Mouse (Mus musculus): ENCODE measurements around the gene Kif13a.

Gene Kif13a

GRCm38 (mm10) chr13:46883976-46884375 lies 45.7 kb downstream of the Kif13a start:
- no peak for DNase-seq (ENCODE audit: low spot score)

- no peak for DNase-seq (ENCODE audit: low spot score)
Observed at GRCm38 (mm10) chr13:46883381-46883780, 46.3 kb downstream of the Kif13a start.

- DNase-seq (ENCODE audit: low spot score), result no peak
Observed at GRCm38 (mm10) chr13:46880736-46881135, 48.9 kb downstream of the Kif13a start.

GRCm38 (mm10) chr13:46880243-46880642 lies 49.4 kb downstream of the Kif13a start:
- DNase-seq (ENCODE audit: low spot score), result no peak

- no peak for DNase-seq (ENCODE audit: low spot score)
Observed at GRCm38 (mm10) chr13:46877049-46877448, 52.6 kb downstream of the Kif13a start.

- no peak for DNase-seq (ENCODE audit: low spot score)
Observed at GRCm38 (mm10) chr13:46875377-46875776, 54.3 kb downstream of the Kif13a start.

- no peak for DNase-seq (ENCODE audit: low spot score)
Observed at GRCm38 (mm10) chr13:46872732-46873131, 56.9 kb downstream of the Kif13a start.

- no peak for DNase-seq (ENCODE audit: low spot score)
Observed at GRCm38 (mm10) chr13:46872194-46872593, 57.5 kb downstream of the Kif13a start.

GRCm38 (mm10) chr13:46869464-46869863 lies 60.2 kb downstream of the Kif13a start:
- no peak for DNase-seq (ENCODE audit: low spot score)

GRCm38 (mm10) chr13:46863169-46863748 lies 66.4 kb downstream of the Kif13a start:
- DNase-seq (ENCODE audit: low spot score), result no peak

GRCm38 (mm10) chr13:46859876-46860275 lies 69.8 kb downstream of the Kif13a start:
- no peak for DNase-seq (ENCODE audit: low spot score)

GRCm38 (mm10) chr13:46859173-46859572 lies 70.5 kb downstream of the Kif13a start:
- DNase-seq (ENCODE audit: low spot score), result no peak

GRCm38 (mm10) chr13:46858835-46859152 lies 70.9 kb downstream of the Kif13a start:
- DNase-seq (ENCODE audit: low spot score), result no peak

- DNase-seq (ENCODE audit: low spot score), result no peak
Observed at GRCm38 (mm10) chr13:46858143-46858834, 71.4 kb downstream of the Kif13a start.

- DNase-seq (ENCODE audit: low spot score), result no peak
Observed at GRCm38 (mm10) chr13:46854456-46854855, 75.2 kb downstream of the Kif13a start.

- no peak for DNase-seq (ENCODE audit: low spot score)
Observed at GRCm38 (mm10) chr13:46852470-46852869, 77.2 kb downstream of the Kif13a start.

- no peak for DNase-seq (ENCODE audit: low spot score)
Observed at GRCm38 (mm10) chr13:46845456-46845855, 84.2 kb downstream of the Kif13a start.

- DNase-seq (ENCODE audit: low spot score), result no peak
Observed at GRCm38 (mm10) chr13:46844561-46845235, 85.0 kb downstream of the Kif13a start.

- DNase-seq (ENCODE audit: low spot score), result no peak
Observed at GRCm38 (mm10) chr13:46843646-46844045, 86.0 kb downstream of the Kif13a start.

GRCm38 (mm10) chr13:46842185-46842584 lies 87.5 kb downstream of the Kif13a start:
- DNase-seq (ENCODE audit: low spot score), result no peak

GRCm38 (mm10) chr13:46841668-46842067 lies 88.0 kb downstream of the Kif13a start:
- no peak for DNase-seq (ENCODE audit: low spot score)

GRCm38 (mm10) chr13:46840676-46841075 lies 89.0 kb downstream of the Kif13a start:
- no peak for DNase-seq (ENCODE audit: low spot score)

- DNase-seq (ENCODE audit: low spot score), result no peak
Observed at GRCm38 (mm10) chr13:46839236-46839635, 90.4 kb downstream of the Kif13a start.
